Mouse (Mus musculus) MEL (cell line): ENCODE measurements around the gene Mtx1. TPM values are rescaled to one million over a fixed set of nuclear protein-coding genes. Genes with fewer than 3 reads are reported as not detected.
A peak's percentile ranks its signal among the peaks of the same experiment; 100 is the strongest.

Experiments
- DNase-seq: peaks from one replicate; pipeline ENCODE4 v3.0.0; 2011; ENCODE audit warnings: low read depth, low spot score
- H3K27ac ChIP-seq: 2 replicates; pipeline ENCODE4 v1.5.1; 2012; ENCODE audit warnings: low read depth, mild to moderate bottlenecking, control low read depth, low read length, moderate library complexity; ENCODE audit not compliant: control insufficient read depth
- H3K27me3 ChIP-seq, 2 experiments: fragments of 150-350 bp in 1 of 2; sonication (generic) in 1 of 2; 2 replicates each; pipeline ENCODE4 v1.6.1; 2012; ENCODE audit warnings: low read length in 2 of 2, mild to moderate bottlenecking in 2 of 2, improper control_type of control experiment in 1 of 2, moderate library complexity in 1 of 2; ENCODE audit not compliant: insufficient read depth in 2 of 2, control insufficient read depth in 1 of 2
- H3K36me3 ChIP-seq, 2 experiments: 2 replicates each; pipeline ENCODE4 v1.6.1; 2012 to 2014; ENCODE audit warnings: low read length in 2 of 2, improper control_type of control experiment in 1 of 2, inconsistent platforms in 1 of 2, mild to moderate bottlenecking in 1 of 2; ENCODE audit not compliant: insufficient read depth in 2 of 2, control insufficient read depth in 1 of 2
- H3K4me1 ChIP-seq, 2 experiments: fragments of 150-350 bp in 1 of 2; sonication (generic) in 1 of 2; 2 replicates each; pipeline ENCODE4 v1.6.1; 2012; ENCODE audit warnings: low read length in 2 of 2, improper control_type of control experiment in 1 of 2, mild to moderate bottlenecking in 1 of 2; ENCODE audit not compliant: insufficient read depth in 2 of 2, control insufficient read depth in 1 of 2
- H3K4me3 ChIP-seq, 2 experiments: fragments of 150-350 bp in 1 of 2; sonication (generic) in 1 of 2; 2 replicates each; pipeline ENCODE4 v1.5.1; 2012; ENCODE audit warnings: low read depth in 2 of 2, low read length in 2 of 2, mild to moderate bottlenecking in 2 of 2, moderate library complexity in 2 of 2, control low read depth in 1 of 2, improper control_type of control experiment in 1 of 2; ENCODE audit not compliant: control insufficient read depth in 1 of 2, insufficient read depth in 1 of 2
- H3K79me2 ChIP-seq: 2 replicates; pipeline ENCODE4 v1.6.1; 2012; ENCODE audit warnings: mild to moderate bottlenecking, low read length, moderate library complexity; ENCODE audit not compliant: control insufficient read depth, poor library complexity, insufficient read depth
- H3K9ac ChIP-seq: 2 replicates; pipeline ENCODE4 v1.6.1; 2012; ENCODE audit warnings: low read depth, mild to moderate bottlenecking, control low read depth, low read length, moderate library complexity; ENCODE audit not compliant: control insufficient read depth, poor library complexity, severe bottlenecking
- H3K9me3 ChIP-seq: fragments of 150-350 bp; sonication (generic); replicated peaks from 2 replicates; pipeline ENCODE4 v1.6.1; 2012; ENCODE audit warnings: mild to moderate bottlenecking, low read length, improper control_type of control experiment, moderate library complexity; ENCODE audit not compliant: insufficient read depth
- BHLHE40 ChIP-seq: IDR thresholded peaks from 2 replicates; pipeline ENCODE4 v1.6.1; 2012; ENCODE audit warnings: low read depth, mild to moderate bottlenecking, inconsistent platforms, low read length, improper control_type of control experiment, borderline replicate concordance
- CHD2 ChIP-seq: IDR thresholded peaks from 2 replicates; pipeline ENCODE4 v1.6.1; 2011; ENCODE audit warnings: low read length, improper control_type of control experiment
- E2F4 ChIP-seq: IDR thresholded peaks from 2 replicates; pipeline ENCODE4 v1.6.1; 2011; ENCODE audit warnings: low read depth, low read length, improper control_type of control experiment, borderline replicate concordance
- EP300 ChIP-seq, 2 experiments: IDR thresholded peaks; 2 replicates each; pipeline ENCODE4 v1.6.1; 2011; ENCODE audit warnings: improper control_type of control experiment in 2 of 2, low read length in 2 of 2, low read depth in 1 of 2, mild to moderate bottlenecking in 1 of 2
- ETS1 ChIP-seq: IDR thresholded peaks from 2 replicates; pipeline ENCODE4 v1.6.1; 2012; ENCODE audit warnings: low read depth, mild to moderate bottlenecking, inconsistent platforms, low read length, improper control_type of control experiment, moderate library complexity
- GABPA ChIP-seq: IDR thresholded peaks from 2 replicates; pipeline ENCODE4 v1.6.1; 2012; ENCODE audit warnings: low read depth, mild to moderate bottlenecking, inconsistent platforms, low read length, improper control_type of control experiment, moderate library complexity
- HCFC1 ChIP-seq: IDR thresholded peaks from 2 replicates; pipeline ENCODE4 v1.6.1; 2012; ENCODE audit warnings: low read depth, mild to moderate bottlenecking, inconsistent platforms, low read length, improper control_type of control experiment, moderate library complexity
- JUND ChIP-seq: IDR thresholded peaks from 2 replicates; pipeline ENCODE4 v1.6.1; 2011; ENCODE audit warnings: low read depth, mild to moderate bottlenecking, improper control_type of control experiment, low read length
- KAT2A ChIP-seq: conservative IDR thresholded peaks from 2 replicates; pipeline ENCODE4 v1.6.1; 2012; ENCODE audit warnings: low read depth, low read length, improper control_type of control experiment, inconsistent platforms
- MAX ChIP-seq: IDR thresholded peaks from 2 replicates; pipeline ENCODE4 v1.6.1; 2011; ENCODE audit warnings: low read length, improper control_type of control experiment
- MXI1 ChIP-seq: IDR thresholded peaks from 2 replicates; pipeline ENCODE4 v1.6.1; 2011; ENCODE audit warnings: mild to moderate bottlenecking, low read depth, low read length, improper control_type of control experiment
- NELFE ChIP-seq: IDR thresholded peaks from 2 replicates; pipeline ENCODE4 v1.6.1; 2011; ENCODE audit warnings: low read depth, low read length, improper control_type of control experiment
- POLR2A ChIP-seq, 2 experiments: IDR thresholded peaks; 2 replicates each; pipeline ENCODE4 v1.6.1; 2011 to 2012; ENCODE audit warnings: low read length in 2 of 2, mild to moderate bottlenecking in 2 of 2, control low read depth in 1 of 2, improper control_type of control experiment in 1 of 2, low read depth in 1 of 2, moderate library complexity in 1 of 2; ENCODE audit not compliant: control insufficient read depth in 1 of 2, insufficient read depth in 1 of 2, poor library complexity in 1 of 2
- POLR2AphosphoS2 ChIP-seq: IDR thresholded peaks from 2 replicates; pipeline ENCODE4 v1.6.1; 2011; ENCODE audit warnings: low read length, improper control_type of control experiment
- RAD21 ChIP-seq: IDR thresholded peaks from 2 replicates; pipeline ENCODE4 v1.6.1; 2011; ENCODE audit warnings: mild to moderate bottlenecking, low read depth, low read length, improper control_type of control experiment
- SMC3 ChIP-seq: IDR thresholded peaks from 2 replicates; pipeline ENCODE4 v1.6.1; 2011; ENCODE audit warnings: low read depth, low read length, improper control_type of control experiment
- TBP ChIP-seq: IDR thresholded peaks from 2 replicates; pipeline ENCODE4 v1.8.0; 2011; ENCODE audit warnings: low read depth, low read length, improper control_type of control experiment
- TCF12 ChIP-seq: IDR thresholded peaks from 2 replicates; pipeline ENCODE4 v1.6.1; 2014; ENCODE audit warnings: low read depth, mild to moderate bottlenecking, inconsistent platforms, low read length, improper control_type of control experiment, moderate library complexity
- UBTF ChIP-seq: IDR thresholded peaks from 2 replicates; pipeline ENCODE4 v1.6.1; 2012; ENCODE audit warnings: low read depth, mild to moderate bottlenecking, inconsistent platforms, low read length, improper control_type of control experiment, moderate library complexity, borderline replicate concordance; ENCODE audit not compliant: insufficient read depth
- ZMIZ1 ChIP-seq: IDR thresholded peaks from 2 replicates; pipeline ENCODE4 v1.6.1; 2012; ENCODE audit warnings: low read depth, mild to moderate bottlenecking, inconsistent platforms, low read length, improper control_type of control experiment, moderate library complexity
- ZNF384 ChIP-seq: IDR thresholded peaks from 2 replicates; pipeline ENCODE4 v1.6.1; 2012; ENCODE audit warnings: low read depth, mild to moderate bottlenecking, inconsistent platforms, low read length, improper control_type of control experiment
- polyA plus RNA-seq, 2 experiments: library from polyadenylated mRNA; stranded (reverse) in 1 of 2; unstranded in 1 of 2; fragments of >175 nt in 1 of 2; fragments of >200 nt in 1 of 2; gene quantifications; 2 replicates each; pipeline versions ENCODE4 v1.2.1 to v1.2.4; 2012; ENCODE audit warnings: low replicate concordance in 2 of 2, low read depth in 1 of 2; ENCODE audit not compliant: insufficient read length in 2 of 2, insufficient read depth in 1 of 2, missing spikeins in 1 of 2
- total RNA-seq: library from RNA; depleted of rRNA; stranded (reverse); fragments of 300-350 nt; gene quantifications from 2 replicates; pipeline ENCODE4 v1.2.3, GENCODE M21; 2012

Mtx1 gene
- total and polyA plus RNA-seq, 3 experiments = 314 to 369 TPM; not detected in 1

DNA sequence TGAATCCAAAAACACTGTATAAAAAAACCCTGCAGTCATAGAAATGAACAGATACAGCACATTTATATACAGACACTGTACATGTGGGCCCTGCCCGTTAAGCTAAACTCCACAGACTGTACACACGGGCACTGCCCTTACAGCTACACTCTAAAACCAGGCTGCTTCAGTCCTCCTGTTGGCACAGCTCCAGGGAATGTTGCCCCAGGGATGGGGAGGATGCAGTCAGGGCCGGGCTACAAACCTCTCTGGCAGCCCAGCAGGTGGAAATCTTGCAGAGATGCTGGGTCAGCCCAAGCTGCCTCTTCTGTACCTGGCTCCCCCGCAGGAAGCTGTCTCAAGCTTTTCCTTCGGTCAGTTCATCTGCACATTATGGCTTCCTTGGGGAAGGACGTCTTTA, 44.9 kb upstream of the Mtx1 start:
- Histone ChIP-seq H3K27ac (no peak overlapping the region), H3K9ac (no peak overlapping the region), H3K4me1 (peaks cover 3 to 26% of the 10 kb centered on the region in 2 experiments), H3K27me3 (peaks cover 0 to 2% of the 10 kb centered on the region in 2 experiments; a peak in 2 of 4 replicates), H3K79me2 (peaks cover 1% of the 10 kb centered on the region; the same call in 1 of the 2 replicates)
- no peak for DNase-seq
- TF ChIP-seq ZNF384 (no peak), HCFC1 (no peak), CHD2 (no peak), KAT2A (no peak)
- TF ChIP-seq, all 39 proteins: peak for 0
- no peak overlapping the region for H3K4me3 ChIP-seq
- no peaks in the 10 kb centered on the region for H3K9me3 ChIP-seq
- peaks cover 0 to 14% of the 10 kb centered on the region in 2 experiments; a peak in 2 of 4 replicates for H3K36me3 ChIP-seq

- H3K79me2 ChIP-seq = peaks cover 4% of the 10 kb centered on the region; the same call in 1 of the 2 replicates
- peak overlapping the region; percentile 76 for H3K9ac ChIP-seq
- no peak overlapping the region for H3K27ac ChIP-seq
- H3K4me3 ChIP-seq = peak overlapping the region in 1 of 2 experiments; percentile 78; a peak in 2 of 4 replicates
- peaks cover 0 to 16% of the 10 kb centered on the region in 2 experiments; a peak in 2 of 4 replicates for H3K36me3 ChIP-seq
- peaks cover 3 to 30% of the 10 kb centered on the region in 2 experiments for H3K4me1 ChIP-seq
- no peak for DNase-seq
- H3K9me3 ChIP-seq = no peaks in the 10 kb centered on the region
- TF ChIP-seq MAX = no peak
- TF ChIP-seq TBP = no peak
- no peak for TF ChIP-seq NELFE
- no peak for TF ChIP-seq POLR2A (IDR thresholded peaks at IDR 0.05; ENCODE audit: control insufficient read depth in 1 of 2, insufficient read depth in 1 of 2, low read depth in 1 of 2, low read length in 2 of 2, poor library complexity in 1 of 2)
- no peak for TF ChIP-seq ZMIZ1
- no peak for TF ChIP-seq MXI1
- no peak for TF ChIP-seq EP300 (IDR thresholded peaks at IDR 0.05; ENCODE audit: low read depth in 1 of 2, low read length in 2 of 2)
- no peak for TF ChIP-seq POLR2AphosphoS2
- no peak for TF ChIP-seq E2F4
- TF ChIP-seq SMC3 = no peak
- TF ChIP-seq BHLHE40 = no peak
- TF ChIP-seq ETS1 = no peak
- TF ChIP-seq RAD21 = no peak
- no peak for TF ChIP-seq GABPA
- no peak for TF ChIP-seq CHD2
- no peak for TF ChIP-seq TCF12
- no peak for TF ChIP-seq JUND
- no peak for TF ChIP-seq UBTF
- H3K27me3 ChIP-seq = peaks cover 0 to 2% of the 10 kb centered on the region in 2 experiments; a peak in 1 of 4 replicates
These were observed 44.0 kb upstream of the Mtx1 start for GRCm38 (mm10) chr3:89270891-89271290.
